Mouse (Mus musculus) gastrocnemius, postnatal 36 days (tissue): ENCODE measurements around the gene Cyp3a41a. TPM values are rescaled to one million over a fixed set of nuclear protein-coding genes. Genes with fewer than 3 reads are reported as not detected.
"Not testable (repeated sequence)": the region's sequence is repeated elsewhere in the genome, so short reads cannot be mapped to it uniquely, and the experiment has no call there.

Experiments
- DNase-seq, 2 experiments: peaks; one replicate each; pipeline ENCODE4 v3.0.0; 2022
- intact Hi-C: fragments of 180-260 bp; cut with DNase I; formaldehyde crosslinking; loops from one replicate; pipeline ENCODE4 v1.15.1; 2025
- long read RNA-seq, 2 experiments: library from polyadenylated mRNA; stranded (forward); transcript quantifications; one replicate each; pipeline ENCODE4 v2.0.0; 2021
- total RNA-seq, 2 experiments: library from RNA; stranded (reverse); gene quantifications; 2 replicates each; pipeline ENCODE4 v1.2.3; 2021

The Cyp3a41a gene
- not detected for total RNA-seq
- long read RNA-seq, experiment 1, result 0 reads
- long read RNA-seq, experiment 2, result 0 reads

- DNase-seq, intact Hi-C loops: not testable (repeated sequence)
These were observed at the start of gene Cyp3a41a for GRCm38 (mm10) chr5:145720036-145720435. TSS of gene Cyp3a41a (minus strand) at chr5:145720136.

GRCm38 (mm10) chr5:145737512-145737911, 17.6 kb upstream of the Cyp3a41a start:
- intact Hi-C loops, result not testable (repeated sequence)

GRCm38 (mm10) chr5:145714296-145714695, 5.6 kb downstream of the Cyp3a41a start:
- DNase-seq, intact Hi-C loops: not testable (repeated sequence)

More at GRCm38 (mm10) chr5:145737512-145737911, 17.6 kb upstream of the Cyp3a41a start:
- DNase-seq, result not testable (repeated sequence)

- DNase-seq, intact Hi-C loops: not testable (repeated sequence)
These were observed 12.6 kb downstream of the Cyp3a41a start for GRCm38 (mm10) chr5:145707372-145707771.

GRCm38 (mm10) chr5:145662007-145662406, 57.9 kb downstream of the Cyp3a41a start:
- intact Hi-C loops, result no loop called here
- no peak for DNase-seq

- DNase-seq, result no peak
- intact Hi-C loops, result no loop called here
These were observed 72.2 kb downstream of the Cyp3a41a start for GRCm38 (mm10) chr5:145647779-145648178.

Other genes starting within 250 kb of the Cyp3a41a start
- gene Cyp3a41b, start 135.4 kb downstream of the Cyp3a41a start, total RNA-seq, result not detected
- gene Cyp3a44, start 85.7 kb upstream of the Cyp3a41a start, total RNA-seq, result not detected
- under 1 TPM in 1 of 2 experiments, not detected in 1; 0.38 TPM for gene Cyp3a11, start 159.8 kb upstream of the Cyp3a41a start, total RNA-seq